Mouse (Mus musculus) hindbrain, embryonic 10.5 days (tissue): Measurements from ENCODE around the gene Hes7. TPM values are rescaled to one million over a fixed set of nuclear protein-coding genes. Genes with fewer than 3 reads are reported as not detected.

Experiments
- DNase-seq: peaks from one replicate; pipeline ENCODE4 v3.0.0-alpha.2; 2017; ENCODE audit warnings: low spot score
- H3K27ac ChIP-seq: fragments of 300-500 bp; sonication (generic); 2 replicates; pipeline ENCODE4 v1.5.1; 2016; ENCODE audit warnings: mild to moderate bottlenecking, moderate library complexity
- H3K27me3 ChIP-seq: fragments of 300-500 bp; sonication (generic); 2 replicates; pipeline ENCODE4 v1.6.1; 2016; ENCODE audit warnings: mild to moderate bottlenecking; ENCODE audit not compliant: poor library complexity, insufficient read depth, severe bottlenecking
- H3K36me3 ChIP-seq: fragments of 300-500 bp; sonication (generic); 2 replicates; pipeline ENCODE4 v1.6.1; 2016; ENCODE audit warnings: mild to moderate bottlenecking, moderate library complexity
- H3K4me1 ChIP-seq: fragments of 300-500 bp; sonication (generic); replicated peaks from 2 replicates; pipeline ENCODE4 v1.6.1; 2016; ENCODE audit warnings: mild to moderate bottlenecking
- H3K4me3 ChIP-seq: fragments of 300-500 bp; sonication (generic); 2 replicates; pipeline ENCODE4 v1.5.1; 2016; ENCODE audit warnings: mild to moderate bottlenecking, moderate library complexity
- H3K9me3 ChIP-seq: fragments of 300-500 bp; sonication (generic); 2 replicates; pipeline ENCODE4 v1.6.1; 2016; ENCODE audit warnings: mild to moderate bottlenecking, moderate library complexity
- WGBS: fragments of 180-500 bp; shearing (Covaris S2); methylation state at CpG from one replicate; pipeline ENCODE4 v1.1.7; 2016; 5-methylcytosine and 5-hydroxymethylcytosine counted together
- polyA plus RNA-seq: library from polyadenylated mRNA; unstranded; fragments of >200 nt; fragmentation: Nextera tagmentation; extraction: Ambion mirVana; gene quantifications from 2 replicates; pipeline ENCODE4 v1.2.1, GENCODE M21; 2016

Gene Hes7
- polyA plus RNA-seq, 1 experiment from 2014 or later: 0.48 TPM

- WGBS: 80% methylated on average over 5 of the region's 5 CpGs
- Histone ChIP-seq H3K36me3 (no peaks in the 10 kb centered on the region), H3K4me1 (peaks cover 13% of the 10 kb centered on the region), H3K9me3 (no peaks in the 10 kb centered on the region), H3K27ac (no peak overlapping the region), H3K27me3 (no peaks in the 10 kb centered on the region), H3K4me3 (no peak overlapping the region)
- no peak for DNase-seq
These were observed 41.3 kb upstream of the Hes7 start for GRCm38 (mm10) chr11:69078805-69079438.

- no peak overlapping the region for H3K4me3 ChIP-seq
- H3K9me3 ChIP-seq: no peaks in the 10 kb centered on the region
- WGBS: 87% methylated on average over 15 of the region's 15 CpGs
- H3K27ac ChIP-seq: no peak overlapping the region
- peaks cover 3% of the 10 kb centered on the region; the same call in 1 of the 2 replicates for H3K4me1 ChIP-seq
- DNase-seq: no peak
- H3K36me3 ChIP-seq: no peaks in the 10 kb centered on the region
- H3K27me3 ChIP-seq: no peaks in the 10 kb centered on the region
These were observed 39.9 kb upstream of the Hes7 start for GRCm38 (mm10) chr11:69080102-69080854.

- peaks cover 3% of the 10 kb centered on the region; the same call in 1 of the 2 replicates for H3K4me1 ChIP-seq
- WGBS: 88% methylated on average over 8 of the region's 8 CpGs
- H3K27ac ChIP-seq: no peak overlapping the region
- H3K36me3 ChIP-seq: no peaks in the 10 kb centered on the region
- H3K4me3 ChIP-seq: no peak overlapping the region
- no peak for DNase-seq
- no peaks in the 10 kb centered on the region for H3K27me3 ChIP-seq
- no peaks in the 10 kb centered on the region for H3K9me3 ChIP-seq
These were observed 39.4 kb upstream of the Hes7 start for GRCm38 (mm10) chr11:69080855-69081222.

- no peak for DNase-seq
- Histone ChIP-seq H3K4me1 (peaks cover 3% of the 10 kb centered on the region; the same call in 1 of the 2 replicates), H3K27me3 (no peaks in the 10 kb centered on the region), H3K27ac (no peak overlapping the region), H3K9me3 (no peaks in the 10 kb centered on the region), H3K4me3 (no peak overlapping the region), H3K36me3 (no peaks in the 10 kb centered on the region)
- WGBS: 89% methylated on average over 7 of the region's 7 CpGs
These were observed 38.6 kb upstream of the Hes7 start for GRCm38 (mm10) chr11:69081613-69082012.

GRCm38 (mm10) chr11:69085608-69086007 is 34.6 kb upstream of the Hes7 start:
- Histone ChIP-seq H3K27me3 (no peaks in the 10 kb centered on the region), H3K36me3 (peaks cover 11% of the 10 kb centered on the region), H3K4me3 (no peak overlapping the region), H3K9me3 (no peaks in the 10 kb centered on the region), H3K27ac (no peak overlapping the region), H3K4me1 (peaks cover 35% of the 10 kb centered on the region)
- WGBS: 71% methylated on average over 6 of the region's 6 CpGs
- DNase-seq: no peak

GRCm38 (mm10) chr11:69086390-69086789 is 33.8 kb upstream of the Hes7 start:
- no peak overlapping the region for H3K4me3 ChIP-seq
- H3K36me3 ChIP-seq: peaks cover 19% of the 10 kb centered on the region
- H3K27me3 ChIP-seq: no peaks in the 10 kb centered on the region
- WGBS: 67% methylated on average over 6 of the region's 6 CpGs
- H3K4me1 ChIP-seq: peaks cover 37% of the 10 kb centered on the region
- DNase-seq: no peak
- H3K27ac ChIP-seq: peak overlapping the region; percentile 71; the same call in 1 of the 2 replicates
- no peaks in the 10 kb centered on the region for H3K9me3 ChIP-seq

- H3K9me3 ChIP-seq: no peaks in the 10 kb centered on the region
- no peaks in the 10 kb centered on the region for H3K27me3 ChIP-seq
- H3K27ac ChIP-seq: peak overlapping the region; percentile 71
- no peak for DNase-seq
- H3K36me3 ChIP-seq: peaks cover 26% of the 10 kb centered on the region
- WGBS: 43% methylated on average over 4 of the region's 4 CpGs
- H3K4me3 ChIP-seq: no peak overlapping the region; the same call in 1 of the 2 replicates
- H3K4me1 ChIP-seq: peaks cover 42% of the 10 kb centered on the region
These were observed 33.1 kb upstream of the Hes7 start for GRCm38 (mm10) chr11:69087082-69087481.

GRCm38 (mm10) chr11:69087597-69087996 is 32.6 kb upstream of the Hes7 start:
- H3K9me3 ChIP-seq: no peaks in the 10 kb centered on the region
- H3K36me3 ChIP-seq: peaks cover 30% of the 10 kb centered on the region
- H3K4me1 ChIP-seq: peaks cover 42% of the 10 kb centered on the region
- H3K4me3 ChIP-seq: peak overlapping the region; percentile 100
- no peaks in the 10 kb centered on the region for H3K27me3 ChIP-seq
- peak overlapping the region; percentile 100 for H3K27ac ChIP-seq
- no peak for DNase-seq
- WGBS: 69% methylated on average over 2 of the region's 2 CpGs

- WGBS: 1% methylated on average over 67 of the region's 67 CpGs
- peak within 1 kb of the TSS; percentile 100 for H3K27ac ChIP-seq
- peak within 1 kb of the TSS; percentile 100 for H3K4me3 ChIP-seq
- peaks cover 42% of the 10 kb centered on the region for H3K4me1 ChIP-seq
- no peaks in the 10 kb centered on the region for H3K9me3 ChIP-seq
- no peaks in the 10 kb centered on the region for H3K27me3 ChIP-seq
- peaks cover 33% of the 10 kb centered on the region for H3K36me3 ChIP-seq
- DNase-seq: peak; percentile 91
These were observed 31.9 kb upstream of the Hes7 start, which contains the start of gene Vamp2 for GRCm38 (mm10) chr11:69088103-69088855. Gene Vamp2, plus strand, starts transcription at chr11:69088490.

GRCm38 (mm10) chr11:69088856-69089615 is 31.2 kb upstream of the Hes7 start:
- 11% methylated on average over 25 of the region's 25 CpGs for WGBS
- DNase-seq: no peak
- Histone ChIP-seq H3K4me1 (peaks cover 44% of the 10 kb centered on the region), H3K27me3 (no peaks in the 10 kb centered on the region), H3K4me3 (peak overlapping the region; percentile 100), H3K9me3 (no peaks in the 10 kb centered on the region), H3K27ac (peak overlapping the region; percentile 100), H3K36me3 (peaks cover 33% of the 10 kb centered on the region)

- DNase-seq: no peak
- Histone ChIP-seq H3K27ac (peak overlapping the region; percentile 100), H3K4me3 (peak overlapping the region; percentile 100), H3K27me3 (no peaks in the 10 kb centered on the region), H3K4me1 (peaks cover 51% of the 10 kb centered on the region), H3K9me3 (no peaks in the 10 kb centered on the region), H3K36me3 (peaks cover 33% of the 10 kb centered on the region)
- 93% methylated on average over 12 of the region's 12 CpGs for WGBS
These were observed 30.5 kb upstream of the Hes7 start for GRCm38 (mm10) chr11:69089616-69090290.

GRCm38 (mm10) chr11:69090367-69090766 is 29.8 kb upstream of the Hes7 start:
- 71% methylated on average over 6 of the region's 6 CpGs for WGBS
- Histone ChIP-seq H3K27ac (no peak overlapping the region), H3K36me3 (peaks cover 33% of the 10 kb centered on the region), H3K4me3 (peak overlapping the region; percentile 100), H3K4me1 (peaks cover 56% of the 10 kb centered on the region), H3K27me3 (no peaks in the 10 kb centered on the region), H3K9me3 (no peaks in the 10 kb centered on the region)
- no peak for DNase-seq
